Mouse (Mus musculus) lung, postnatal 0 days (tissue): Measurements from ENCODE around the gene Lix1l.

Experiments
- CTCF ChIP-seq: IDR thresholded peaks from 2 replicates; pipeline ENCODE4 v1.5.1; 2016; ENCODE audit warnings: antibody characterized with exemption, mild to moderate bottlenecking
- EP300 ChIP-seq: IDR thresholded peaks from 2 replicates; pipeline ENCODE4 v1.6.1; 2016; ENCODE audit warnings: antibody characterized with exemption, mild to moderate bottlenecking, control low read depth

DNA sequence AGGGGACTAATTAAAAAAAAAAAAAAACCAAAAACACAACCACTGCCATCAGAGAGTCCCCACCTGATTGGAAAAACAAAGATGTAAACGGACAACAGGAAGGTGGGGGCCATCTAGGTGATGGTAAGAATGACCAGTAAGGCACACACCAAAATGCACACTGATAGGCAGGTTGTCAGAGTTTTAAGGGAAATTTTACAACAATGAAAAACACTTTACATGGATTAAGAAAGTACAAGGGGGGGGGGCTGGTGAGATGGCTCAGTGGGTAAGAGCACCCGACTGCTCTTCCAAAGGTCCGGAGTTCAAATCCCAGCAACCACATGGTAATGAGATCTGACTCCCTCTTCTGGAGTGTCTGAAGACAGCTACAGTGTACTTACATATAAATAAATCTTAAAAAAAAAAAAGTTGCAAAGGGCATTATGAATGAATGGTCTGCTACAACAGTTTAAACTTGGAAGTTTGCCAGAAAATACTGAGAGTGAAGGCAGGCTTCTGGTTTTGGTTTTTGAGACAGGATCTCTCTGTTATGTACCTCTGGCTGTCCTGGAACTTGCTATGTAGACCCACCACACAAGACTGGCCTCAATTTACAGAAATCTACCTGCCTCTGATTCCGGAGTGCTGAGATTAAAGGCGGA, 67.6 kb downstream of the Lix1l start:
- TF ChIP-seq CTCF (no peak), EP300 (no peak)
